Mouse (Mus musculus): Measurements from ENCODE around the gene Aebp1. TPM values are rescaled to one million over a fixed set of nuclear protein-coding genes. Genes with fewer than 3 reads are reported as not detected.
"Not testable (repeated sequence)": the region's sequence is repeated elsewhere in the genome, so short reads cannot be mapped to it uniquely, and the experiment has no call there.

Gene Aebp1
- polyA plus RNA-seq, 1 experiment from 2014 or later, result 20.4 TPM

GRCm38 (mm10) chr11:5873192-5873591 lies 11.4 kb downstream of the Aebp1 start:
- Histone ChIP-seq H3K9me3 (ENCODE audit: control insufficient read depth, low read length) (no peaks in the 10 kb centered on the region), H3K4me2 (ENCODE audit: low read depth, low read length, severe bottlenecking) (no peak overlapping the region), H3K27ac (ENCODE audit: low read depth, low read length) (no peak overlapping the region), H3K36me3 (ENCODE audit: control insufficient read depth, insufficient read depth, low read length) (peaks cover 7% of the 10 kb centered on the region), H3K27me3 (ENCODE audit: control insufficient read depth, insufficient read depth, low read length) (no peaks in the 10 kb centered on the region), H3K4me1 (replicated peaks; ENCODE audit: control insufficient read depth, insufficient read depth, low read length) (peaks cover 7% of the 10 kb centered on the region; the same call in 1 of the 2 replicates), H3K9ac (ENCODE audit: low read length) (no peak overlapping the region), H3K4me3 (ENCODE audit: low read depth, low read length) (no peak overlapping the region)
- 98% methylated on average over 9 of the region's 9 CpGs for WGBS
- ATAC-seq (replicated peaks; ENCODE audit: low FRiP score), result no peak
- no peak for DNase-seq (ENCODE audit: low spot score)

- peak overlapping the region; percentile 66 for H3K4me2 ChIP-seq (ENCODE audit: low read depth, low read length, severe bottlenecking)
- peak overlapping the region; percentile 64 for H3K9ac ChIP-seq (ENCODE audit: low read length)
- no peak overlapping the region for H3K27ac ChIP-seq (ENCODE audit: low read depth, low read length)
- H3K36me3 ChIP-seq (ENCODE audit: control insufficient read depth, insufficient read depth, low read length), result peaks cover 3% of the 10 kb centered on the region
- no peaks in the 10 kb centered on the region for H3K27me3 ChIP-seq (ENCODE audit: control insufficient read depth, insufficient read depth, low read length)
- WGBS, result 9% methylated on average over 5 of the region's 5 CpGs
- DNase-seq (ENCODE audit: low spot score), result no peak
- H3K4me3 ChIP-seq (ENCODE audit: low read depth, low read length), result peak overlapping the region; percentile 57
- ATAC-seq (replicated peaks; ENCODE audit: low FRiP score), result no peak
- no peaks in the 10 kb centered on the region for H3K9me3 ChIP-seq (ENCODE audit: control insufficient read depth, low read length)
- H3K4me1 ChIP-seq (replicated peaks; ENCODE audit: control insufficient read depth, insufficient read depth, low read length), result peaks cover 7% of the 10 kb centered on the region; the same call in 1 of the 2 replicates
Observed at GRCm38 (mm10) chr11:5877421-5877820, 15.7 kb downstream of the Aebp1 start.

GRCm38 (mm10) chr11:5877921-5878526 lies 16.3 kb downstream of the Aebp1 start, which contains the start of gene Pold2:
Gene Pold2 (minus strand): TSS chr11:5878292.
- Histone ChIP-seq H3K27me3 (ENCODE audit: control insufficient read depth, insufficient read depth, low read length) (no peaks in the 10 kb centered on the region), H3K9me3 (ENCODE audit: control insufficient read depth, low read length) (no peaks in the 10 kb centered on the region), H3K4me1 (replicated peaks; ENCODE audit: control insufficient read depth, insufficient read depth, low read length) (peaks cover 7% of the 10 kb centered on the region; the same call in 1 of the 2 replicates), H3K4me2 (ENCODE audit: low read depth, low read length, severe bottlenecking) (peak within 1 kb of the TSS; percentile 66), H3K27ac (ENCODE audit: low read depth, low read length) (peak within 1 kb of the TSS; percentile 5; the same call in 1 of the 2 replicates), H3K4me3 (ENCODE audit: low read depth, low read length) (peak within 1 kb of the TSS; percentile 57), H3K36me3 (ENCODE audit: control insufficient read depth, insufficient read depth, low read length) (no peaks in the 10 kb centered on the region; the same call in 1 of the 2 replicates), H3K9ac (ENCODE audit: low read length) (peak within 1 kb of the TSS; percentile 64)
- ATAC-seq (replicated peaks; ENCODE audit: low FRiP score) (peak; percentile 99), DNase-seq (ENCODE audit: low spot score) (peak; percentile 99)
- under 1% methylated on average over 52 of the region's 52 CpGs for WGBS

- peak overlapping the region; percentile 57; the same call in 1 of the 2 replicates for H3K4me3 ChIP-seq (ENCODE audit: low read depth, low read length)
- no peaks in the 10 kb centered on the region for H3K27me3 ChIP-seq (ENCODE audit: control insufficient read depth, insufficient read depth, low read length)
- WGBS, result 45% methylated on average over 8 of the region's 8 CpGs
- H3K27ac ChIP-seq (ENCODE audit: low read depth, low read length), result peak overlapping the region; percentile 5; the same call in 1 of the 2 replicates
- peak overlapping the region; percentile 66 for H3K4me2 ChIP-seq (ENCODE audit: low read depth, low read length, severe bottlenecking)
- peaks cover 7% of the 10 kb centered on the region; the same call in 1 of the 2 replicates for H3K4me1 ChIP-seq (replicated peaks; ENCODE audit: control insufficient read depth, insufficient read depth, low read length)
- ATAC-seq (replicated peaks; ENCODE audit: low FRiP score) (no peak), DNase-seq (ENCODE audit: low spot score) (no peak)
- H3K9ac ChIP-seq (ENCODE audit: low read length), result peak overlapping the region; percentile 46
- no peaks in the 10 kb centered on the region for H3K9me3 ChIP-seq (ENCODE audit: control insufficient read depth, low read length)
- H3K36me3 ChIP-seq (ENCODE audit: control insufficient read depth, insufficient read depth, low read length), result no peaks in the 10 kb centered on the region; the same call in 1 of the 2 replicates
Observed at GRCm38 (mm10) chr11:5878661-5879060, 16.9 kb downstream of the Aebp1 start.

- Histone ChIP-seq H3K4me1 (replicated peaks; ENCODE audit: control insufficient read depth, insufficient read depth, low read length) (peaks cover 7% of the 10 kb centered on the region; the same call in 1 of the 2 replicates), H3K4me2 (ENCODE audit: low read depth, low read length, severe bottlenecking) (no peak overlapping the region), H3K27me3 (ENCODE audit: control insufficient read depth, insufficient read depth, low read length) (no peaks in the 10 kb centered on the region), H3K9me3 (ENCODE audit: control insufficient read depth, low read length) (no peaks in the 10 kb centered on the region), H3K36me3 (ENCODE audit: control insufficient read depth, insufficient read depth, low read length) (no peaks in the 10 kb centered on the region), H3K4me3 (ENCODE audit: low read depth, low read length) (no peak overlapping the region), H3K9ac (ENCODE audit: low read length) (no peak overlapping the region), H3K27ac (ENCODE audit: low read depth, low read length) (no peak overlapping the region)
- WGBS, result 52% methylated on average over 5 of the region's 5 CpGs
- DNase-seq (ENCODE audit: low spot score) (peak; percentile 83), ATAC-seq (replicated peaks; ENCODE audit: low FRiP score) (no peak)
Observed at GRCm38 (mm10) chr11:5879905-5880304, 18.2 kb downstream of the Aebp1 start.

GRCm38 (mm10) chr11:5882518-5882917 lies 20.8 kb downstream of the Aebp1 start:
- H3K36me3 ChIP-seq (ENCODE audit: control insufficient read depth, insufficient read depth, low read length), result no peaks in the 10 kb centered on the region
- H3K9ac ChIP-seq (ENCODE audit: low read length), result no peak overlapping the region
- DNase-seq (ENCODE audit: low spot score) (no peak), ATAC-seq (replicated peaks; ENCODE audit: low FRiP score) (no peak)
- no peak overlapping the region for H3K27ac ChIP-seq (ENCODE audit: low read depth, low read length)
- H3K4me3 ChIP-seq (ENCODE audit: low read depth, low read length), result no peak overlapping the region
- no peaks in the 10 kb centered on the region; the same call in 1 of the 2 replicates for H3K4me1 ChIP-seq (replicated peaks; ENCODE audit: control insufficient read depth, insufficient read depth, low read length)
- H3K9me3 ChIP-seq (ENCODE audit: control insufficient read depth, low read length), result no peaks in the 10 kb centered on the region
- 80% methylated on average over 8 of the region's 8 CpGs for WGBS
- no peaks in the 10 kb centered on the region for H3K27me3 ChIP-seq (ENCODE audit: control insufficient read depth, insufficient read depth, low read length)
- no peak overlapping the region for H3K4me2 ChIP-seq (ENCODE audit: low read depth, low read length, severe bottlenecking)

GRCm38 (mm10) chr11:5886187-5886586 lies 24.4 kb downstream of the Aebp1 start:
- 23% methylated on average over 9 of the region's 9 CpGs for WGBS

GRCm38 (mm10) chr11:5887250-5887649 lies 25.5 kb downstream of the Aebp1 start:
- no peaks in the 10 kb centered on the region for H3K27me3 ChIP-seq (ENCODE audit: control insufficient read depth, insufficient read depth, low read length)
- H3K4me2 ChIP-seq (ENCODE audit: low read depth, low read length, severe bottlenecking), result no peak overlapping the region
- no peak overlapping the region for H3K9ac ChIP-seq (ENCODE audit: low read length)
- H3K4me3 ChIP-seq (ENCODE audit: low read depth, low read length), result no peak overlapping the region
- ATAC-seq (replicated peaks; ENCODE audit: low FRiP score) (no peak), DNase-seq (ENCODE audit: low spot score) (no peak)
- H3K9me3 ChIP-seq (ENCODE audit: control insufficient read depth, low read length), result no peaks in the 10 kb centered on the region
- no peaks in the 10 kb centered on the region for H3K4me1 ChIP-seq (replicated peaks; ENCODE audit: control insufficient read depth, insufficient read depth, low read length)
- no peaks in the 10 kb centered on the region for H3K36me3 ChIP-seq (ENCODE audit: control insufficient read depth, insufficient read depth, low read length)
- no peak overlapping the region for H3K27ac ChIP-seq (ENCODE audit: low read depth, low read length)
- WGBS, result 12% methylated on average over 5 of the region's 5 CpGs

More at GRCm38 (mm10) chr11:5886187-5886586, 24.4 kb downstream of the Aebp1 start:
- H3K9me3 ChIP-seq (ENCODE audit: control insufficient read depth, low read length), result no peaks in the 10 kb centered on the region
- H3K4me3 ChIP-seq (ENCODE audit: low read depth, low read length), result no peak overlapping the region
- no peak overlapping the region for H3K27ac ChIP-seq (ENCODE audit: low read depth, low read length)
- ATAC-seq (replicated peaks; ENCODE audit: low FRiP score), result no peak
- no peak overlapping the region for H3K4me2 ChIP-seq (ENCODE audit: low read depth, low read length, severe bottlenecking)
- no peaks in the 10 kb centered on the region for H3K4me1 ChIP-seq (replicated peaks; ENCODE audit: control insufficient read depth, insufficient read depth, low read length)
- H3K9ac ChIP-seq (ENCODE audit: low read length), result no peak overlapping the region
- H3K36me3 ChIP-seq (ENCODE audit: control insufficient read depth, insufficient read depth, low read length), result no peaks in the 10 kb centered on the region
- DNase-seq (ENCODE audit: low spot score), result peak; percentile 84
- no peaks in the 10 kb centered on the region for H3K27me3 ChIP-seq (ENCODE audit: control insufficient read depth, insufficient read depth, low read length)

- H3K27me3 ChIP-seq (ENCODE audit: control insufficient read depth, insufficient read depth, low read length); H3K9ac ChIP-seq (ENCODE audit: low read length); H3K9me3 ChIP-seq (ENCODE audit: control insufficient read depth, low read length); H3K4me1 ChIP-seq (replicated peaks; ENCODE audit: control insufficient read depth, insufficient read depth, low read length); H3K27ac ChIP-seq (ENCODE audit: low read depth, low read length); H3K36me3 ChIP-seq (ENCODE audit: control insufficient read depth, insufficient read depth, low read length); H3K4me2 ChIP-seq (ENCODE audit: low read depth, low read length, severe bottlenecking); ATAC-seq (replicated peaks; ENCODE audit: low FRiP score); H3K4me3 ChIP-seq (ENCODE audit: low read depth, low read length): not testable (repeated sequence)
- peak; percentile 44 for DNase-seq (ENCODE audit: low spot score)
- WGBS, result 81% methylated on average over 5 of the region's 5 CpGs
Observed at GRCm38 (mm10) chr11:5888563-5888962, 26.8 kb downstream of the Aebp1 start.
